Mouse (Mus musculus): ENCODE results near the gene Col25a1.
A peak's percentile ranks its signal among the peaks of the same experiment; 100 is the strongest.

Gene Col25a1

GRCm38 (mm10) chr3:130584007-130584406 lies 452.7 kb downstream of the Col25a1 start:
- no peak for DNase-seq

DNA sequence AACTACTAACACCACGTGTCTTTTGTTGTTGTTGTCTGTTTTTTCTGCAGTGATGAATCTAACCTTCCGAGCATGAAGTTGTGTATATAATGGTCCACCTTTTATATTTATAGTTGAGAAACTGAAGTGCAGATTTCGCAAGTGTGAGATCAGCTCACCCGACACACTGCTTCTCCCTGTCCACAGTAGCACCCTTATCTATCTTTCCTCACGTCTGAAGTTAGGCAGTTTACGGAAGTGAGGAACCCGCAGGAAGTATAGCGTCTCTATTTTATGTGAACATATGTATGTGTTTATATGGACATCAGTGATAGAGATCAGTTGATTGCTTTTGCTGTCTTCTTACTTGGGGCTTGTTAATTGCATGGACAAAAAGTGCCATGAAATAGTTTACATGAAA lies 463.7 kb downstream of the Col25a1 start:
- no peak for DNase-seq

DNA sequence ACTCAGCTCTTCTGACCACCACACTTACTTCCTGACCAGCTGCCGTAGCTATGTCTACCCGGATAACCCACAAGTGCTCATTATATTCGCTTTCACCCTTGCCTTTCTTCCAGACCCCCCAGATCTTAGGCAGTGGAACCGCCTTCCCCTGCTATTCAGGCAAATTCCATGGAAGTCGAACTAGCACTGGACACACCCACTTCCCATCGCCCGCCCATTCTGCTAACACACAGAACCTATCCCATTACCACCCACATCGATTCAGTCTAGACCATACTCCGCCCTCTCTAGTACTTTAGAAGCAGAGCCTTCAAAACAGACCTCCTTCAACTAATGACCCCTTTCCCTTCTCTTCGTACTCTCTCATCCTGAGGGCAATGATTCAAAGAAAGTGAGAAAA lies 470.2 kb downstream of the Col25a1 start:
- DNase-seq = no peak

GRCm38 (mm10) chr3:130607924-130608323 lies 476.6 kb downstream of the Col25a1 start:
- no peak for DNase-seq

- no peak for DNase-seq
Observed at GRCm38 (mm10) chr3:130614444-130614843, 483.1 kb downstream of the Col25a1 start.

GRCm38 (mm10) chr3:130615625-130616024 lies 484.3 kb downstream of the Col25a1 start:
- no peak for DNase-seq

- DNase-seq = peak; percentile 4
Observed at GRCm38 (mm10) chr3:130617439-130617898, 486.2 kb downstream of the Col25a1 start, which contains the start of gene Etnppl. TSS of gene Etnppl (plus strand) at chr3:130617448.

DNA sequence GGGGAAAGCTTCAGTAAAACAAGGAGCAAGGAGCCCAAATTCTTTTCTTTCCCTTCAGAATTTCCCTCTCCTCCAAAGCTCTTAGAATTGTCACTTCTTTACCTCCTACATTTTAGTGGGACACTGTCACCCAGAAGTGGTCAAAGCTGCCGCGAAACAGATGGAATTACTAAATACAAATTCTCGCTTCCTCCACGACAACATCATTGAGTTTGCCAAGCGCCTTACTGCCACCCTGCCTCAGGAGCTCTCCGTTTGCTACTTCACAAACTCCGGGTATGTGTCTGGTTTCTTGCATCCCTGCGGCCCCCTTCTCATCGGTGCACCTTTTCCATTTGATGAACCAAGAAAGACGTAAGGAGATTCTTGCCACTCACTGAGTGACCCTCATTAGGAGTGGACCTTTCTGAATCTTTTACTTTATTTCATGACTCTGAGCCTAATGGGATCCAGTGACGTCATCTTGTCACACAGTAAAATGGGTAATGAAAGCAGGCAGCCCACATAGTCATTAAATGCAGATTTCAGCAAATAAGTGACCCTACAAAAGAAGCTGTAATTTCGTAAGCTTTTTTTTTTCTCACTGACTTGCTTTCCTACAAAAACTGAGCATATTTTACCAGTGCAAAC lies 489.3 kb downstream of the Col25a1 start:
- DNase-seq = no peak

DNA sequence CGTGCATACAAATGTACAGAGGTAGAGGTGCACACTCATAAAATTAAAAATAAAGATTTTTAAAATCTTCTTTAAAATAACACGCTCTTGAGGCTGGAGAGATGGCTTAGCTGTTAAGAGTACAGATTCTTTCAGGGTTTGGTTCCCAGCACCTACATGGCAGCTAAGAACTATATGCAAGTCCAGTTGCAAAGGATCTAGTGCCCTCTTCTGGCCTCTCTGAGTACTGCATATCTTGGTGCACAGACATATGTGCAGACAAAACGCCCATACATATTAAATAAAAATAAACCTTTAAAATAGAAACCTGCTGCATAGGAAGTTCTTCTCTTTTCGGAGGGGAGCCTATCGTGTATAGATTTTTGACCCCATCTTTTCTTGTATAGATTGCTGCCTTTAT lies 497.1 kb downstream of the Col25a1 start:
- no peak for DNase-seq

DNA sequence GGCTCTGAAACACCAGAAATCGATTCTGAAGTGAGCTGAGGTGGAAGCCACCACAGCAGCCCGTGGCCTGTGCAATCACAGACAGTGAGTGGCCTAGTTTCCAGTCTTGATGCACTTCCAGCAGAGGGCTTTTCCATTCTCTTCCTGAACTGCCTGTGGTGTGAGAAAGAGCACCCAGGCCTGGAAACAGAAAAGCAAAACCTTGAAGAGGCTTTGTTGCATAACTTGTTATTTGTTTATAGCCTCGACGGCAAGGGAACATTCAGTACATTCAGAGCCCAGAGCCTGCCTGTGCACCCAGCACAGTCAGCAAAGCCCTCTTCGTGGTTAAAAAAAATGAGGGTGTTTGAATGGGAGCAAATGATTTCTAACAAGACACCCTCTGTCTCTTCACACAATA lies 502.6 kb downstream of the Col25a1 start:
- DNase-seq = peak; percentile 21

GRCm38 (mm10) chr3:130646110-130646810 lies 515.0 kb downstream of the Col25a1 start:
- no peak for DNase-seq

All from cerebellum, adult 11-12 months (tissue).